Mouse (Mus musculus): ENCODE data around the gene Ankmy1.

GRCm38 (mm10) chr1:92912286-92912685 is 9.6 kb upstream of the Ankmy1 start:
- peak; percentile 25; the same call in 1 of the 2 replicates for TF ChIP-seq CTCF (IDR thresholded peaks at IDR 0.05; ENCODE audit: low read depth)
- TF ChIP-seq EP300 (IDR thresholded peaks at IDR 0.05; ENCODE audit: low read depth), result no peak
